Comparison of ENCODE assay signal across 8 mouse cellular contexts in genomic region chr8:79398994-79399650, GRCm38 (mm10). TPM values are rescaled to one million over a fixed set of nuclear protein-coding genes. Genes with fewer than 3 reads are reported as not detected.
DNase-seq lines count a peak whose midpoint lies in the region; ATAC-seq lines count a peak whose summit lies in the region.

TSS of gene Smad1 (minus strand) at chr8:79399518.

- ATAC-seq in common myeloid progenitor, adult 5-6 weeks (replicated peaks; ENCODE audit: low read depth, poor library complexity, severe bottlenecking), result peak; percentile 85
- peak; percentile 87 for ATAC-seq in inflammation-experienced regulatory T-cells, adult 6 months

- H3K4me3 ChIP-seq in megakaryocyte, embryonic 14.5 days (replicated peaks), result peak within 1 kb of the TSS; percentile 94

- intact Hi-C loops in gastrocnemius, postnatal 14 days (cut with DNase I; ENCODE audit: low total_unique reads), result no loop called here

- H3K9me3 ChIP-seq in megakaryocyte, embryonic 14.5 days, result peaks cover 13% of the 10 kb centered on the region

- H3K4me1 ChIP-seq in megakaryocyte, embryonic 14.5 days, result peaks cover 41% of the 10 kb centered on the region

- peak; percentile 88 for DNase-seq in WW6 (ENCODE audit: low read depth, low spot score)
- peak; percentile 95 for DNase-seq in gastrocnemius, postnatal 14 days
- DNase-seq in left cerebral cortex, adult 9 months (ENCODE audit: low spot score in 2 of 2), result peak; percentile 84 to 94
- peak; percentile 96 to 98 for DNase-seq in right cerebral cortex, adult 2 months (ENCODE audit: low spot score in 2 of 2)
- DNase-seq in urinary bladder, postnatal 10 days (ENCODE audit: low spot score), result peak; percentile 78

- H3K27me3 ChIP-seq in megakaryocyte, embryonic 14.5 days (replicated peaks), result peaks cover 40% of the 10 kb centered on the region

- H3K36me3 ChIP-seq in megakaryocyte, embryonic 14.5 days (replicated peaks; ENCODE audit: low read length), result no peaks in the 10 kb centered on the region

RNA-seq across cellular contexts. Expression of gene Smad1, which starts in this region (rescaled TPM):
- total RNA-seq in common myeloid progenitor, adult 5-6 weeks (2017), result 15.5 and 20.6 TPM in 2 replicates
- total RNA-seq in gastrocnemius, postnatal 14 days (2021), result 10 to 100 TPM; 21.2 to 22.5 TPM
- 1 to 10 TPM; 2.9 to 8.1 (median 7.1) TPM for polyA plus RNA-seq in inflammation-experienced regulatory T-cells, adult 6 months (2017; shearing (Covaris generic))
- polyA plus RNA-seq in megakaryocyte, embryonic 14.5 days (2012; ENCODE audit: insufficient read depth, low replicate concordance), result 8.0 and 25.1 TPM in 2 replicates

Comparison
In these comparisons a context has a peak if more than half of its experiments do, and no peak if none do; other contexts are left out.
1. Peak in every context shown above with its lines: DNase-seq, ATAC-seq and H3K4me3 ChIP-seq.